Mouse (Mus musculus): ENCODE data around the gene Il15.
A peak's percentile ranks its signal among the peaks of the same experiment; 100 is the strongest.

Il15 gene

GRCm38 (mm10) chr8:82402686-82403330, at the start of gene Il15:
TSS of gene Il15 (minus strand) at chr8:82403222.
- peak; percentile 13 to 36 for DNase-seq (ENCODE audit: low spot score in 2 of 2)

GRCm38 (mm10) chr8:82444897-82445296, 41.9 kb upstream of the Il15 start:
- DNase-seq (ENCODE audit: low spot score in 2 of 2), result no peak

- no peak for DNase-seq (ENCODE audit: low spot score in 2 of 2)
These were observed 13.7 kb upstream of the Il15 start for GRCm38 (mm10) chr8:82416587-82417340.

- DNase-seq (ENCODE audit: low spot score in 2 of 2), result no peak
These were observed 12.5 kb upstream of the Il15 start for GRCm38 (mm10) chr8:82415485-82415884.

GRCm38 (mm10) chr8:82410135-82410534, 7.1 kb upstream of the Il15 start:
- DNase-seq (ENCODE audit: low spot score in 2 of 2), result no peak

GRCm38 (mm10) chr8:82407060-82407459, 4.0 kb upstream of the Il15 start:
- DNase-seq (ENCODE audit: low spot score in 2 of 2), result no peak

- no peak for DNase-seq (ENCODE audit: low spot score in 2 of 2)
These were observed 1.0 kb upstream of the Il15 start for GRCm38 (mm10) chr8:82404068-82404467.

GRCm38 (mm10) chr8:82402261-82402685, 749 bp downstream of the Il15 start:
- DNase-seq (ENCODE audit: low spot score in 2 of 2), result peak; percentile 12 to 27

- DNase-seq (ENCODE audit: low spot score in 2 of 2), result no peak
These were observed 1.5 kb downstream of the Il15 start for GRCm38 (mm10) chr8:82401490-82401889.

GRCm38 (mm10) chr8:82401059-82401458, 2.0 kb downstream of the Il15 start:
- no peak for DNase-seq (ENCODE audit: low spot score in 2 of 2)

- DNase-seq (ENCODE audit: low spot score in 2 of 2), result no peak
These were observed 2.6 kb downstream of the Il15 start for GRCm38 (mm10) chr8:82400376-82400775.

GRCm38 (mm10) chr8:82398546-82398945, 4.5 kb downstream of the Il15 start:
- DNase-seq (ENCODE audit: low spot score in 2 of 2), result no peak

GRCm38 (mm10) chr8:82391258-82391657, 11.8 kb downstream of the Il15 start:
- DNase-seq (ENCODE audit: low spot score in 2 of 2), result no peak

- DNase-seq (ENCODE audit: low spot score in 2 of 2), result no peak
These were observed 14.6 kb downstream of the Il15 start for GRCm38 (mm10) chr8:82388356-82388902.

- no peak for DNase-seq (ENCODE audit: low spot score in 2 of 2)
These were observed 15.4 kb downstream of the Il15 start for GRCm38 (mm10) chr8:82387614-82388013.

GRCm38 (mm10) chr8:82385867-82386266, 17.2 kb downstream of the Il15 start:
- DNase-seq (ENCODE audit: low spot score in 2 of 2), result no peak

- no peak for DNase-seq (ENCODE audit: low spot score in 2 of 2)
These were observed 18.4 kb downstream of the Il15 start for GRCm38 (mm10) chr8:82384458-82385234.

GRCm38 (mm10) chr8:82383346-82383745, 19.7 kb downstream of the Il15 start:
- DNase-seq (ENCODE audit: low spot score in 2 of 2), result no peak

GRCm38 (mm10) chr8:82382316-82382715, 20.7 kb downstream of the Il15 start:
- no peak for DNase-seq (ENCODE audit: low spot score in 2 of 2)

GRCm38 (mm10) chr8:82374470-82374869, 28.6 kb downstream of the Il15 start:
- no peak for DNase-seq (ENCODE audit: low spot score in 2 of 2)

- no peak for DNase-seq (ENCODE audit: low spot score in 2 of 2)
These were observed 30.2 kb downstream of the Il15 start for GRCm38 (mm10) chr8:82372846-82373245.

- no peak for DNase-seq (ENCODE audit: low spot score in 2 of 2)
These were observed 32.4 kb downstream of the Il15 start for GRCm38 (mm10) chr8:82370657-82371056.
